Mouse (Mus musculus) lung, postnatal 0 days (tissue): ENCODE data around the gene Tmem132c. TPM values are rescaled to one million over a fixed set of nuclear protein-coding genes. Genes with fewer than 3 reads are reported as not detected.
A peak's percentile ranks its signal among the peaks of the same experiment; 100 is the strongest.

Experiments used
- ATAC-seq: fragments of 200-750 bp; cut with Nextera tagmentation; 2 replicates; pipeline ENCODE4 v1.8.0; 2017; ENCODE audit warnings: moderate library complexity
- DNase-seq: peaks from one replicate; pipeline ENCODE4 v3.0.0-alpha.2; 2016; ENCODE audit warnings: low spot score
- H3K27ac ChIP-seq: fragments of 300-500 bp; sonication (generic); 2 replicates; pipeline ENCODE4 v1.5.1; 2014; ENCODE audit warnings: antibody characterized with exemption, mild to moderate bottlenecking, low read length, mixed read lengths
- H3K27me3 ChIP-seq: fragments of 300-500 bp; sonication (generic); replicated peaks from 2 replicates; pipeline ENCODE4 v1.6.1; 2014; ENCODE audit warnings: low read length, mixed read lengths; ENCODE audit not compliant: insufficient read depth
- H3K36me3 ChIP-seq: fragments of 300-500 bp; sonication (generic); 2 replicates; pipeline ENCODE4 v1.6.1; 2014; ENCODE audit warnings: low read length, mixed read lengths; ENCODE audit not compliant: insufficient read depth
- H3K4me1 ChIP-seq: fragments of 300-500 bp; sonication (generic); 2 replicates; pipeline ENCODE4 v1.6.1; 2014; ENCODE audit warnings: antibody characterized with exemption, low read depth, low read length, mixed read lengths; ENCODE audit not compliant: insufficient read depth
- H3K4me2 ChIP-seq: fragments of 300-500 bp; sonication (generic); replicated peaks from 2 replicates; pipeline ENCODE4 v1.6.1; 2014; ENCODE audit warnings: low read depth, mild to moderate bottlenecking, low read length, moderate library complexity, mixed read lengths
- H3K4me3 ChIP-seq: fragments of 300-500 bp; sonication (generic); 2 replicates; pipeline ENCODE4 v1.5.1; 2014; ENCODE audit warnings: low read depth, low read length
- H3K9ac ChIP-seq: fragments of 300-500 bp; sonication (generic); replicated peaks from 2 replicates; pipeline ENCODE4 v1.6.1; 2014; ENCODE audit warnings: low read depth, mild to moderate bottlenecking
- H3K9me3 ChIP-seq: fragments of 300-500 bp; sonication (generic); 2 replicates; pipeline ENCODE4 v1.6.1; 2016; ENCODE audit warnings: low read length, mixed read lengths
- CTCF ChIP-seq: IDR thresholded peaks from 2 replicates; pipeline ENCODE4 v1.5.1; 2016; ENCODE audit warnings: antibody characterized with exemption, mild to moderate bottlenecking
- EP300 ChIP-seq: IDR thresholded peaks from 2 replicates; pipeline ENCODE4 v1.6.1; 2016; ENCODE audit warnings: antibody characterized with exemption, mild to moderate bottlenecking, control low read depth
- WGBS: fragments of 180-500 bp; shearing (Covaris S2); extraction: QIAGEN DNeasy Blood & Tissue Kit; methylation state at CpG from one replicate; pipeline ENCODE4 v1.1.7; 2014; 5-methylcytosine and 5-hydroxymethylcytosine counted together
- polyA plus RNA-seq: library from polyadenylated mRNA; unstranded; fragments of >200 nt; fragmentation: Nextera tagmentation; extraction: Ambion mirVana; gene quantifications from 2 replicates; pipeline ENCODE4 v1.2.1, GENCODE M21; 2015

The Tmem132c gene
- polyA plus RNA-seq, 1 experiment from 2014 or later = 11.1 TPM

- DNase-seq (no peak), ATAC-seq (no peak)
- Histone ChIP-seq H3K9ac (0 out of 2 replicates have a peak overlapping the region, but pooled peaks have one; percentile 29), H3K36me3 (no peaks in the 10 kb centered on the region), H3K9me3 (no peaks in the 10 kb centered on the region), H3K4me1 (peaks cover 6% of the 10 kb centered on the region; the same call in 1 of the 2 replicates), H3K27ac (no peak overlapping the region), H3K4me3 (peak overlapping the region; percentile 53), H3K4me2 (peak overlapping the region; percentile 76), H3K27me3 (no peaks in the 10 kb centered on the region)
- whole genome bisulfite sequencing = 2% methylated on average over 13 of the region's 13 CpGs
- TF ChIP-seq EP300 = no peak
- no peak for TF ChIP-seq CTCF
These were observed 1.2 kb downstream of the Tmem132c start for GRCm38 (mm10) chr5:127242763-127243160.

DNA sequence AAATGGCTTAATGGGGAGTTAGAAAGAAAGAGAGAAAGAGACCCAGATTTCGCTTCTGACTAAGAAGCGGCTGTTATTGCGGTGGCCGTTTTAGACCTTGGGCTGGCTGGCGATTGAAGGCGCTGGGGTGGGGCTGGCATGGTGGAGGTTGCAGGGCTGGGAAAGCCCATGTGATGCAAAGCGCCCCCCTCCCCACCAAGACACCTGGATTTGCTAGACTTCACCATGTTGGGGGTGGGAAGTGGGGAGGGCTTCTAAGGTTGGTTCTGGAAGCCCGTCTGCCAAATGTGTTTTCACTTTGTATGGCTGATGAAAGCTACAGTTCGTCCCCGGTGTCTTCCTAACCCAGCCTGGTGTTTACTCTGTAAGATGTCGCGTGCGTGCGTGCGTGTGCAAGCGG lies 1.6 kb downstream of the Tmem132c start:
- Histone ChIP-seq H3K36me3 (no peaks in the 10 kb centered on the region), H3K9ac (peak overlapping the region; percentile 36; the same call in 1 of the 2 replicates), H3K9me3 (no peaks in the 10 kb centered on the region), H3K4me1 (peaks cover 6% of the 10 kb centered on the region; the same call in 1 of the 2 replicates), H3K4me2 (peak overlapping the region; percentile 76), H3K27me3 (no peaks in the 10 kb centered on the region), H3K4me3 (peak overlapping the region; percentile 53), H3K27ac (no peak overlapping the region)
- WGBS = under 1% methylated on average over 16 of the region's 16 CpGs
- DNase-seq (peak; percentile 13), ATAC-seq (no peak)
- no peak for TF ChIP-seq EP300
- no peak for TF ChIP-seq CTCF

GRCm38 (mm10) chr5:127243611-127244010 lies 2.0 kb downstream of the Tmem132c start:
- Histone ChIP-seq H3K9me3 (no peaks in the 10 kb centered on the region), H3K4me1 (peaks cover 6% of the 10 kb centered on the region; the same call in 1 of the 2 replicates), H3K27me3 (no peaks in the 10 kb centered on the region), H3K27ac (no peak overlapping the region), H3K36me3 (no peaks in the 10 kb centered on the region), H3K4me2 (peak overlapping the region; percentile 76), H3K9ac (peak overlapping the region; percentile 36; the same call in 1 of the 2 replicates), H3K4me3 (peak overlapping the region; percentile 53)
- WGBS = 12% methylated on average over 13 of the region's 13 CpGs
- ATAC-seq (no peak), DNase-seq (peak; percentile 7)
- TF ChIP-seq EP300 = no peak
- TF ChIP-seq CTCF = no peak

DNA sequence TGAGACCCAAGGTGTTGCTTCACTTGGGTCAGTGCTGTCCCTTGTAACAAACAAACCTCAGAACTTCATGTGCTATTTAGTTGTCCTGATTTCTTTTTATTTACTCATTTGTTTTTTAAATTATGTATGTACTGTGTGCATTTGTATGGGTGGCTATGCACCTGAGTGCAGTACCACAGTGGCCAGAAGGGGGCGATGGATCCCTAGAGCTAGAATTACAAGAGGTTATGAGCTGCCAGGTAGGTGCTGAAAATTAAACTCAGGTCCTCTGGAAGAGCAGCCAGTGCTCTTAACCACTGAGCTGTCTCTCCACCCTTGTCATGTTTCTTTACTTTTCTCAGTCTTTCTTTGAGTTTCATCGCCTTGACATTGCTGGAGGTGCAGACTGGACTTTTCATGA lies 11.7 kb downstream of the Tmem132c start:
- Histone ChIP-seq H3K27me3 (no peaks in the 10 kb centered on the region), H3K4me1 (no peaks in the 10 kb centered on the region), H3K9ac (no peak overlapping the region), H3K9me3 (no peaks in the 10 kb centered on the region), H3K36me3 (no peaks in the 10 kb centered on the region), H3K4me3 (no peak overlapping the region), H3K27ac (no peak overlapping the region), H3K4me2 (no peak overlapping the region)
- TF ChIP-seq CTCF (no peak; the same call in 1 of the 2 replicates), EP300 (no peak)
- no peak for ATAC-seq
- no peak for DNase-seq
- WGBS = 58% methylated on average over 2 of the region's 2 CpGs

DNA sequence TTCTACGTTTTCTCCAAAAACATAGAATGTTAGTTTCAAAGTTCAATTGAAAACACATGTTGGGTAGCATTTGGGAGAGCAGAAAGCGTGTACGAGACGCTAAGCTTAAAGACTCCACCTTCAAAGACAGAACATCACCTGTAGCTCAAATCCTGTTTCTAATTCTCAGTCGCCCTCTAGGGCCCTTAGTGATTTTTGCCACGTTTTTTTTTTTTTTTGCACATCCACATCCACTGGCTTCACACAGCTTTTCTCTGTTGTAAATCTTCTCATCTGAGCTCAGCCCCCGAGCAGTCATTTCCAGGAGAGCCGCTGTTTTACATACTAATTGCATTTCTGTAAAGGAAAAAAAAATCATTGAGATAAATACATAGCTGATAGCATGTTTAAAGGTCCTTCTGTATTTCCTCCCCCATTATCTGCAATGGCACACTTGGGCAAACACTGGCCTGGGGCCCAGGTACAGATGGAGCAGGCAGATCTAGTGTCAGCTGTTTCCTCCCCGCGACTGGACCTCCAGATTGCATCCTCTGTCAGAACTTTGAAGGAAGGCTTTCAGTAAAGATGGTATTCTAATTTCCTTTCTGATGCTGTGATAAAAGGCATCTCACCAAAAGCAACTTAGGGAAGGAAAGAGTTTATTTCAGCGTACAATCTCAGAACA lies 15.5 kb downstream of the Tmem132c start:
- H3K27me3 ChIP-seq = no peaks in the 10 kb centered on the region
- no peaks in the 10 kb centered on the region for H3K9me3 ChIP-seq
- H3K9ac ChIP-seq = no peak overlapping the region
- ATAC-seq (no peak), DNase-seq (no peak)
- H3K36me3 ChIP-seq = no peaks in the 10 kb centered on the region
- H3K4me1 ChIP-seq = no peaks in the 10 kb centered on the region
- WGBS = 66% methylated on average over 11 of the region's 11 CpGs
- no peak overlapping the region for H3K4me3 ChIP-seq
- no peak for TF ChIP-seq CTCF
- no peak overlapping the region for H3K4me2 ChIP-seq
- no peak overlapping the region for H3K27ac ChIP-seq

DNA sequence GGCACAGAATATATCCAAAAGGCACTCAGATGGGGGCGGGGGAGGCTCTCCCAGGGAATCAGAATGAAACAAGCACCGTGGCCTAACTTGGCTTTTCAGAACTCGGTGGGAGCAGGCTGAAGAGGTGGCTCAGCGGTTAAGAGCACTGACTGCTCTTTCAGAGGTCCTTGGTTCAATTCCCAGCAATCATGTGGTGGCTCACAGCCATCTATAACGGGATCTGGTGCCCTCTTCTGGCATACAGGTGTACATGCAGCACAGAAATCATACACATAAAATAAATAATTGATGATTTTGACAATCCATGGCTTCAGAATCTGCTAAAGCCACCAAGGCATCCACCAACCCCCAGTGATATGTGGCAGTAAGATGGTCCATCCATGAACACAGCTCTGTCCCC lies 20.5 kb downstream of the Tmem132c start:
- Histone ChIP-seq H3K27ac (no peak overlapping the region), H3K27me3 (no peaks in the 10 kb centered on the region), H3K4me3 (no peak overlapping the region), H3K9ac (no peak overlapping the region), H3K4me1 (no peaks in the 10 kb centered on the region), H3K36me3 (no peaks in the 10 kb centered on the region), H3K4me2 (no peak overlapping the region), H3K9me3 (no peaks in the 10 kb centered on the region)
- ATAC-seq (no peak), DNase-seq (no peak)
- no peak for TF ChIP-seq CTCF
- TF ChIP-seq EP300 = no peak
- 87% methylated on average over 5 of the region's 5 CpGs for WGBS
